Mouse (Mus musculus) left cerebral cortex, adult 18-20 months (tissue): ENCODE measurements at regions not wholly inside any gene's neighbourhood (a gene's known extent, or its start where the extent isn't known, plus 50 kb on each side); places are given as distances from the start of the nearest gene placed in this dataset.

Experiments used
- DNase-seq, 2 experiments: peaks; one replicate each; pipeline ENCODE4 v3.0.0; 2021 to 2022; ENCODE audit warnings: low spot score in 2 of 2, mixed read lengths in 1 of 2

DNA sequence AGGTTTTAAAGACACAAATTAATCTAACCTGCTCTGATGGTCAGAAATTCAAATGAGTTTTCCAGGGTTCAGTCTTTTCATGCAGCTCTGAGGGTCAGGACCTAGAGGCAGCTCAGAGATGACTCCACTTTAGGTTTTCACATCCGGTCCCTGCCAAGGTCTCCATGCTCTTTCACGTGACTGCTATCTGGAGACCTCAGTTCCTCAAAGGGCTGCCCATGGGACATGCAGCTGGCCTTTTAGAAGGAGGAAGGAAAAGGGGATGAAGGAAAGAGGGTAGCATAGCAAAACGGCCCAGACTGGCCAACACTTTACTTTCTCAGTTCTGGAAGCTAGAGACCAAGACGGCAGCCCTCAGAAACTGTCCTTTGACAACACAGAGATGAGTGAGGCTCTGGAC is 276.6 kb downstream of the Nuak1 start:
- DNase-seq = no peak

DNA sequence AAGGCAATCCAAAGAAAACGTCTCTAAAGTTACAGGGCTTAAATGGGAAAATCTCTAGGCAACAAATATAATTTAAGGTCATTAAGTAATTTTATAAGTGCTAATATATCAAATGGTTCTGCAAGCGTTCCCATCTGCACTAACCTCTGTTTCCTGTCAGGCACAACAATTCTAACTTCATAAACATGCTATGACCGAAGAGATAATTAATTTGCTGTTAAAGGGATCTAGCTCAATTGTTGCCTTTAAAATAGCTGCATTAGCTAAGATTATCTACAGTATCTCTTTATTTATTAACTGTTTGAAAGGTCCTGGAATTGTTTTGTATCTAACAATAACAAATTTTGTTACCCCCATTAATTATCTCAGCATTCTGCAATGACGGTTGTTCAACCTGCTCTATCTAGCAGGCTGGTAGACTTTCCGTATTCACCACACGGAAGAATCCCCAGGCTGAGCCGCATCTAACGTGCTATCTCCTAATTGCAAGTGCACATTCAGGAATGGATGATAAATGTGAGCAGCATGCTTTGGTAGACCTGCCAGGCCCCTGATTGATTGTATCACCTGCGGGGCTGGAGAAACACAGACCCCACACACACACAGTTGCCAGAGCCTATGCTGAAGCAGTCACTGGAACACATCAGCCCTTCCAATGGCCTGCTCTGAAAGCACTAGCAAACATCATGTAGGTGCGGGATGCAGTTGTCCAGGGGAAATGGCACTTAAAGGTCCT is 274.4 kb downstream of the Nuak1 start:
- DNase-seq = no peak

DNA sequence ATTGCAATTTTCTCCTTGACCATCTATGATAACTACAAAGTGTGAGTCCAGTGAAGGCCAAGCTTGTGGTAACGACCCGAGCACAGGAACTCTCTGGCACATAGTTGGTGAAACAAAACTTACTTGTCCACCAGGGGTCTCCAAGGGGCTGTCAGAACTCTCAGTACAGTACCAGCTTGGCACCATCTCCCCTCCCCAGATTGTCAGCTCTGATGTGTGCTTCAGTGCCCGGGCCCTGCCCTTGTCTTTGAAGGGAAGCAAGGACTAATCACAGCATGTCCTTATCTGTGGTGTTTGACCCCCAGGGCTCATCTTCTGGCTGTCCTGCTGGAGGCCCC is 273.9 kb downstream of the Nuak1 start:
- DNase-seq = no peak

DNA sequence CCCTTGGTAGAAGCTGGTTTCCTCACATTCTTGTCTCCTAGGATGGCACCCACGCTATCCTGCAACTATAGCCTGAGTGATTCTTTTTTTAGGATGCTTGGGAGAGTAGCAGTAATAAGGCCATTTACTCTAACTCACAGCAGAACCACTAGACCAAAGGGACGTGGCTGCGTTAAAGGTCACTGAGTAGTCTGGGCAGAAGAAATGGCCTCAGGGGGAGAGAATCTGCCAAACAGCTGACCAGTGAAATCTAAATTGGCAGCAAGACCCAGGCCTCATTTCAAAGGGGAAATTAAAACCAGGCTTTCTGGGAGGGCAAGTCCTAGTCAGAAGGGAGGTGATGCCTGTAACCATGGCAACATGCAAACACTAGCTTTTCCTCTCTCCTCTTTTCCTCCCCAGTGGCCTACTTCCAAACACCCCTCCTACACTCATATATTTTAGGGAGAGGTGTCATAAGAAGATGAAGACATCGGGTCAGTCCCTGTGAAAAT is 267.5 kb downstream of the Nuak1 start:
- peak; percentile 51 to 60 for DNase-seq

DNA sequence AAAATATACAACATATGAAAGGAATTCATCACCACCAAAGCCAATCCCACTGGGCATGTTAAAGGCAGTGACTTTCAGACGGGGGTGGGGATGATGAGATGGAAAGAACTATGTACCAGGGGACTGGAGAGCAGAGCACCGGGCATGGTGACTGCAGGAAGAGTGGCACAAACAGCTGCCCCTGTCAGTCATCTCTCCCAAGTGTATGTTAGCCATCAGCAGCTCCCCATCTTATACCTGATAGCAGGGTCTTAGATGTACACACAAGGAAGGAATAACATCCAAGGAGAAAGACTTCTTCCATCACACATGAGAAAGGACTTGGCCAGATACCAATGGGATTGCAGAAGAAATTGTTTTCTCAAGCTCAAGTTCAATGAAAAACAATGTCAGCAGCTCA is 257.2 kb downstream of the Nuak1 start:
- DNase-seq = no peak

DNA sequence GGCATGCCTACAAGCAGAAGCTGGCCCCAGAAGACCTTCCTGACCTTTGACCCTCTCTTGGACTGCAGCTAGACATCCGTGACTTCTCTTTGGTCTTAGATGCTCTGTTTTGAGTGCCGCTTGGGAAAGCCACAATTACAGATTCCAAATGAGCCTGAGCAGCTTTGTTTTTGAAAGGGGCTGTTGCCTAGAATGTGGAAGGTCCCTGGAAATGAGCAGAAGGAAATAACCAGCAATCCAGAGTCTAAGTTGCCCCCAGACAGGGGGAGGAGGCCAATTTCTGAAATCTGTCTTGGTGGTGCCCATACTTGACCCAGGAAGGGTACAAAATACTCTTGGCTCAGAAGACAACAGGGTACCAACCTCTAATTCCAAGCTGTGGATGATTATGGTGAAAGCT is 253.9 kb downstream of the Nuak1 start:
- DNase-seq = no peak

DNA sequence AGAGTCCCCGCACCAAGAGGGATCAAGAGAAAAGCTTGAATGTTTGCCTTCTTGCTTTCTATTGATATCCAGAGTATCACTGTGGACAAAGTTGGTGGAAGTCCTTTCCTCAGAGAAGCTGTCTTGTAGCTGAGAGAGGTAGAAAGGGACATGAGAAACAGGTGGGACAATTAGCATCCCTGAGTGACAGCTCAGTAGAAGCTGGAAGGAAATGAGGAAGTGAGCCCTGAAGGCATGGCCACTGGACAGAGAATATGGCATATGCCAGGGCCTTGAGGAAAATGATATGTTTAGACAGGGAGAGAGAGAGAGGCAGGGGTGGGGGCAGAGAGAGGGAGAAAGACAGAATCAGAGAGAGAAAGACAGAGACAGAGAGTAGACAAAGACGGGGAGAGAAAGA is 241.4 kb downstream of the Nuak1 start:
- DNase-seq = no peak

DNA sequence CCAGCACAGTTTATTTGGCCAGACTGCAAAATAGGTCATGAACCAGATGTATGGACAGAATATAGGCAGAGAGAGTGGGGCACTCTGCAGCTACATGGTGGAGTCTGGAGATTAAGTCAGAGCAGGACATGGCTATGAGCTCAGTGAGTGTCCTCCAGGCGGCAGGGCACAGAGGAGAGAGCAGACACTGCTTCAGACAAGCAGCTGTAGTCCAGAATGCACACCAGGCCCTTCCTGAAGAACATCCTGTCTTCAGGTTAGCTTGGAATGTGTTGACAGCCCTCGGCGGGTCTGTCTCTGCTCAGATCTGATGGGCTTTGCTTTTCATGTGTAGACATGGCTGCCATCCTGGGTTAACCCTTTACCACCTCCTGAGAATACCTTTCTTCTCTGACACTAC is 238.6 kb downstream of the Nuak1 start:
- no peak for DNase-seq

DNA sequence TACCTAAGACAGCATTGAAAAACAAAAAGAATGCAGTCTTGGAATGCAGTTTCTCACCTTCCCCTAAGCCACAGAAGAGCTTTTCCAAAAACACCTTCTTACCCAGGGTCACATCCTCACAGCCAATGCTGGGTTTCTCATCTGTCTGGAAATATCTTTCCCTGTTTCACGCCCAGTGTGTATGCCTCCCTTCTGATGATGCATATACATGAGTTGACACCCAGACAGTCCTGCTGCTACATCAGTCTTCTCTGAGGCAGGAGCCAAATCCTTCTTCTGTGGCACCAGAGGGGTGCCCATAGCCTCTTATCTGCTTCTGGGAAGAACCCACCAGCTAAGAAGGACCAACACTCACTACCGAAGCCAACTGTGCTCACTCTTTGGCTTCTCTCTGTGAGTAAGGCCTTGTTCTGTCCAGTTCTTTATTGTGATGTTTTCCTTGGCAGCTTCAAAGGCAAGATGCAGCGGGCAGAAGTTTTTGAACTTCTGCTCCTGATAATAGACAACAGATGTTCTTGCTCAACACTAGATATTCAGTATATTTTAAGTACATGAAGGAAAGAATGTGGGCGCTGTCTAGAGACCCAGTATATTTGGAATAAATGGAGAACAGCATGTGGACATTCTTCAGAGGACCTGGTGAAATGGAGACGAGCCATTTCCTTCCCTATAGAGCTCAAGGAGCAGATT is 228.2 kb downstream of the Nuak1 start:
- peak in 1 of 2 experiments; percentile 29 for DNase-seq

DNA sequence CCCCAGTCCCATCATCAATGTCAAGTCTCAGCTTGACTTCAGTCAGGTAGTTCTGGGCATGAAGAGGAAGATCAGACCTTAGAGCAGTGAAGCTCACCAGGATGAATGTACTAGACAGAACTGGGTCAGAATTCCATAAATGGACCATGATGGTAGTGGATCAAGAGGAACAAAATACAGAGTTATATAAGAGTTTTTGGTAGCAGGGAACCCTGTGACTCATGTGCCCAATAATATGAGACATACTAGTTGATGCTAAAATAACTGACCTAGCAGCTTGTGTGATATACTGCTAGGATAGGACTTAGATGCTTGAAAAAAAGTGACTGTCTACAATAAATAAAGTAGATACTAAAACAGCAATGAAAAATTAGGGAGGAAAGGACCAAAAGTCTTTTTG is 225.6 kb downstream of the Nuak1 start:
- no peak for DNase-seq

DNA sequence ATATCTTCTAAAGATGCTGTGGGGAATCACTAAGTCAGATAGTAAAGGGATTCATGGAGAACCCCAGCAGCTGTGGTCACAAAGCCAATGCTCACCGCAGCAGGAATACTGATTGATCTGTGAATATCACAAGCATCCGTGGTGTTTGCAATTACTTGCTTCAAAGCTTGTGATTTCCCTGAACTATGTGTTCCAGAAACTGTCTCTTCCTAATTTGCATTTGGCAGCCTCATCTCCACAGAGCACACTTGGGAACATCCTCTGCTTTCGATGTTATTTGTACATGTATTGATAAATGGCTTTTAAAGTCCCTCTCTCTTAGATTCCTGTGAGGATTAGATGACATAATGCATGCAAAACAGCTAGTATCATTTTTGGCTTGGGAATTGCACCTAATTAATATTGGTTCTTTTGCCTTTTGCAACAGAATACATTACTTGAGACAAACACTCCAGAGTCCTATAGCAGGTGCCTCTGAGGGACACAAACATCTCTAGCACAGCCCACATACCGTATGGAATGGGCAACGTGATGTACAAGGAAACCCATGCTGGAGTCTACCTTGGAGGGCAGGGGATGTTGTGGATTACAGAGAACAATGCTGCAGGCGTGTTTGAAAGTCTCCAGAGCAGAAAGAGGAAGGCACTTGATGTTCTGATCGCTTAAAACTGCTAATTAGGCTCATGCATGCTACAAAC is 211.0 kb downstream of the Nuak1 start:
- DNase-seq = peak; percentile 25 to 30

DNA sequence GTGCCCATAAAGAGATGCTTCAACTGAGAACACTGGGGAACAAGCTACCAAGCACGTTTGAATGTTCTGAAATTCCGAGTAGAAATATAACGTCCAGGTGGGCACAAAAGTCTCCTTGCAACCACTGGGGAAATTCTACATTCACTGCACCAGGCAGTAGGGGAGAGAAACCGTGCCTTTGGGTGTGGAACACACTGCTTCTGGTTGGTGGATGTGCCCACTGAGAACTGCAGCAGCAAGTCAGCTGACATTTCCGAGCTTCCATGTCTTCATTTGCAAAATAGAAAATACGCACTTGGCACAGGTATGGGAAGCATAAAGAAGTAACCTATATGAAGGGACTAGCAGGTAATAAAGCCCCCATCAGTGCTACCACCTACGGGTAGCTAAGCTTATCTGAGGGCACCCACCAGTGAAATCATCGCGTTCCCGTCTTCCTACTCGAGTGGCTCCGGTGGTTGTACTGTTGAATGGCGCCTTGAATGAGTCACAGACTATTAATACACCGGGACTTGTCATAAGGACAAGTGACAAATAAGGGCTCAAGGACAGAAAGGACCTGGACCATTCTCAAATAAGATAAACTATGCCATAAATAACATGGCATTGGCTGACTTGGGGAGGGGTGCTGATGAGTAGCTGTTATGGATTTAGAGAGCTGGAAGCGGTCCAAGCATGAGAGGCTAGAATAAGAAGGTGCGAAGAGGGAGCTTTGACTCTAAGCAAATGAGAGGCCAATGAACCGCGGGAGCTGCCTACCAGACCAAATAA is 210.2 kb downstream of the Nuak1 start:
- peak; percentile 24 to 48 for DNase-seq

DNA sequence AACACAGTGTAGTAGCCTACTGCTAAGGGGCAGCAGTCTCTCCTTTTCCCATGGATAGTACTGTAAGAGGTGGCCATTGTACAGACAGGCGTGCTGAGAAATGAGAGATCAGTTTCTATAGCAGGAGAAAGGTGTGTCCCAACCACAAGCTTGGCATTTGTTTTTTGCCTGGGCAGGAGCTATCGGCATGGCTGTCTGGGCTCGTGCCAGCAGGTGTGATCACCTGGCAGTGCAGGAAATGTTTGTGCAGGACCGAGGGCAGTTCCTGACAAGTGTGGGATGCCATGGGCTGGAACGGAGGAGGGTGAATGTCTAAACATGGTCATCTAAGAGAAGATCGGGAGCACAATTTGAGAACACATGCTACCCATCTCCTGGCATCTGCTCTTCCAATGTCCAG is 205.4 kb downstream of the Nuak1 start:
- DNase-seq = no peak

DNA sequence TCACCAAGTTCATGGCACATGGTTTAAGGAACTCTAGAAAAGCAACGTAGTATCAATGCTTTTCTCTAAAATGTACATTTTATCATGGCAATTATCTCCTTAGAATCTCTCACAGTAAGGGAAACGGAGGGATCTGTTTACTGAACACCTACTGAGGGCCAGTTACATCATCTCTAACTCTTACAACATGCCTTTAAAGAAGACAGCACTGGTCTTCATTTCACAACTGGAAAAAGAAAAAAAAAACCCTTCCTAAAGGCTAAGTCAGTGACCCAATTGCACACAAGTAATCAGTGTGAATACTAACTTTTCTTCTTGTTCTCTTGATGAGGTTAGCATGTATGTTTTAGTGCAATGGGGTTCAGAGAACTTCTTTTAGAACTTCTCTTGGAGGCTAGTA is 204.2 kb downstream of the Nuak1 start:
- no peak for DNase-seq

DNA sequence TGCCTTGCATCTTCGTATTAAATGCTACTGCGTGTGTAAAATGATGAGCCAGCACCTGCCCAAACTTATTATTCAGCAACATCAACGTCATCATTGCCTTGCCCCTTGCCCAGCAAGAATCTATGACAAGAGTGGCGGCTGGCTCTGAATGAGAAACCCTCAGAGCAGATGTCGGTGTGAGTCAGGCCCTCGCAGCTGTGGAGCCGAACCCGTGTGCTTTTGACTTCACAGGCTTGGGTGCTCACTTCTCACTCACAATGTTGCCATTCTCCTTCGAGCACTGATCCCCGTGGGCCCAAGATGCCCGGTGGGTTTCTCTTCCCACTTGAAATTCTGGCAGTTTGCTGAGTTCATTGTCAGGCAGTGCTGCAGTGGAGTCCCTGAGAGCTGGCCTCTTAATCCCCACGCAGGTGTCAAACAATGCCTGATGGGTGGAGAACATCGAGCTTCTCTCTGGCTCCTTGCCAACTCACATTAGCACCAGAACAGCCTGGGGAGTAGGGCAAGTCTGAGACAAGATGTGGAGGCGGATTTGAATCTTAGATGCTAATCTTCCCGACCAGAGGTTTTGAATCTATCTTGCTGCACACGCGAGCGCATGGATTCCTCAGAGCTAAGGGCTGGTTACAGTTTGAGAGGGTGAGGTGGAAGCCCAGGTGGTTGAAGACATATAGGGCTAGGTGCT is 202.0 kb downstream of the Nuak1 start:
- peak; percentile 34 to 35 for DNase-seq

DNA sequence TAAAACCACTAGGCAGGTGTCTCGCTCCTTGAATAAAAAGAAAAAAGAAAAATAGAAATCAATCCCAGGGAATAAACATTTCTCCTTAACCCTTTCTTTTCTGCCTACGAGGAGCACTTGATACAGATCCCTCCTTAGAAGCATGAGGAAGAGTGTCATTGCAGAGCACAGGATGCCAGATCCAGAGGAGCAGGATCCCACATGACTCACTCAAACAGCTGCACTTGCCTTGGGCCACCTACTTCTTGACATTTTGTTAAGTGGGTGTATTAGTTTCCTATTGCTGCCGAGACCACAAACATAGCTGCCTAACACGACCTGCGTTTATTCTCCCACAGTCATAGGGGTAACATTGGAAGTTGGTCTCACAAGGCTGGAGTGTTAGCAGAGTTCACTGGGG is 197.1 kb downstream of the Nuak1 start:
- DNase-seq = peak in 1 of 2 experiments; percentile 8

DNA sequence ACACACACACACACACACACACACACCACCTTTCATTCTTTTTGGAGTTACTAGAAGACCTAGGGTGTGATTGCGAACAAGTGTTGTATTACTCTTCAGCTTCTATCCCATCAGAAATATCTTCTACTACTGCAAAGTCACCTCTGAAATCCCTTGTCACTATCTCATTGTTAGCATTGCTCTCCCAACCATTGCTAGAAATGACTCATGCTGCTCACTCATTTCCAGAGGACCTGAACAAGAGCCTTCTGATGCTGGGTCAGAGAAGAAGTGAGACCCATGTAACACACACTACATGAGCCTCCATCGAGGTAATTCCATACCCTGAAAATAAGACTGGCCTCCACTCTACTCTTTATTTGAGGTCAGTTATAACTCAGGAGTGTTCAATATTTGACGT is 191.1 kb downstream of the Nuak1 start:
- DNase-seq = no peak

DNA sequence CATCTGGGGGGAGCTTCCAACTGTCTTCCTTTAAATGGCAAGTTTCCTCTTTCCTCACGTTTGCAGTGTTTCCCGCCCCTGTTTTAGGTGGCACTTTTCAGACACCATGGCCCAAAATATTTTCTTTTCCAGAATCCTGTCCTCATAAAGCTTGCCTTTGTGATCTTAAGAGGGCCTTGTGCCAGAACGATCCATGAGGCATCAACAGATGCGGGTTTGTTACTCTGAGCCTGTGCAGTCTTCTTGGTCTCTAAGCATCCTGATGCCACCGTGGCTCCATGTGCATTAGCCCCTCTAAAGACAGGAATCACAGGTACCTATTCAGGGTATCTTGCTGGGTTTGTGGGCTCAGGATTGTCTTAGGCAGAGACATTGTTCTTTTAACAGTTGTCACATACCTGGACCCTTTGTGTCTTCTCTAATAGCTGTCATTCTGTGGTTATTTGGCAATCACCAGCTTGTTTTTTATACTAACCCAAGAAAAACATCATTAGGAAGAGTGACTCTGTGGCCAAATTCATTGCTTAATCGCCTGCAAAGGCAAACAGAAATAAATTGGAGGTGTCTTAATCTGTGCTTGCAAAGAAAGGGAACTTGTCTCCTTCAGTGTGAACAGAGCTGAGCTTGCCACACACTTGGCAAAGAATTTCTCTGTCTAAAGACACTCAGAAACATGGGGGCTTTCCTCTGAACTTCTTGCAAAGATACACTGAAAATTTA is 179.3 kb downstream of the Nuak1 start:
- DNase-seq = no peak

DNA sequence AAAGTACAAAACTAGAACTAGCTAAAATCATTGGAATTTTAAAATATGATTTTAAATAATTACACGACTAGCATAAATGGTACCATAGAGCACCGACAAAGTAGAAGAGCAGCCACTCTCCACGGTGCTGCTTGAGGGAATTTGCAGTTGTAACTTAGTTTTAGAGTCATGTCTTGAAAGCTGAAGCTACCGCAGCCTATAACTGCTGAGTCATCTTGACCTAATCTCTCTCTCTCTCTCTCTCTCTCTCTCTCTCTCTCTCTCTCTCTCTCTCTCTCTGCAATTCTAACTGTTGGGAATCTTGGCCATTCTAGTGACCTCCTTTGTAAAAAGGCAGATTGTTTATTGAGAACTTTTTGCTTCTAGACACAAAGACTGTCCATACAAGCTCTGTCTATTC is 177.5 kb downstream of the Nuak1 start:
- no peak for DNase-seq

DNA sequence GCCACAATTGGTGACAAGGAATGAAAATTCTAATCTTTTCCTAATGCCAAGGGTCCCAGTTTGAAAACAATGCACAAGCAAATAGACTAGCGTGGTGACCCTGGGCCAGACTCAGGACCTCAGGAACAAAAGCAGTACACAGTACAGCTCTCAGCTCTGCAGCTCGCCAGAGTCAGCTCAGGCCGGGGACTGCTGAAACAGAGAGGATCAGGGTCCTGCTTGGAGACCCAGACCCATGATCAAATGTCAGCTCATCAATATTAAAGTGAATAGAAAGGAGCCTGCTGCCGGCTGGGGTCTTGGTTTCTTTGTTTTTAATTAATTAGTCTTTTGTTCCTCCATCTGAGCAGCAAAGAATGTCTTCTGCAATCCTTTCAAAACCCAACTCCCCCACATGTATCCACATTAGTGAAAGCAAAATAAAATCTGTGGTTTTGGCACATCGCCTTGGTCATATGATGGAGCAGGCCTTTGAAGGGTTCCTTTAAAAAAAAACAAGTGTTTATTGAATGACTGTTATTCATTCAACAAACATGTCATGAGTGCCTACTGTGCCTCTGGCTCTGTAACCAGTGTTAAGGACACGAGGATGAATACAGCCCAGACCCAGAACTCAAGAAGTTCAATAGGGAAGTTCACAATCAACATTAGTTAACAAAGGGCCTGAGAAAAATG is 154.4 kb downstream of the Nuak1 start:
- no peak for DNase-seq
